Mouse (Mus musculus) forebrain, embryonic 11.5 days (tissue): ENCODE measurements around the gene Aar2. TPM values are rescaled to one million over a fixed set of nuclear protein-coding genes. Genes with fewer than 3 reads are reported as not detected.

Experiments
- ATAC-seq: fragments of 200-750 bp; cut with Nextera tagmentation; replicated peaks from 2 replicates; pipeline ENCODE4 v1.8.0; 2017; ENCODE audit warnings: moderate TSS enrichment; ENCODE audit not compliant: low FRiP score
- DNase-seq: peaks from one replicate; pipeline ENCODE4 v3.0.0-alpha.2; 2017; ENCODE audit warnings: low spot score
- H3K27ac ChIP-seq: fragments of 300-500 bp; sonication (generic); 2 replicates; pipeline ENCODE4 v1.5.1; 2014; ENCODE audit warnings: low read depth, low read length
- H3K27me3 ChIP-seq: fragments of 300-500 bp; sonication (generic); 2 replicates; pipeline ENCODE4 v1.6.1; 2014; ENCODE audit warnings: mild to moderate bottlenecking, low read length, mixed read lengths; ENCODE audit not compliant: control insufficient read depth, insufficient read depth
- H3K36me3 ChIP-seq: fragments of 300-500 bp; sonication (generic); 2 replicates; pipeline ENCODE4 v1.6.1; 2014; ENCODE audit warnings: mild to moderate bottlenecking, low read length, moderate library complexity, mixed read lengths; ENCODE audit not compliant: control insufficient read depth, insufficient read depth
- H3K4me1 ChIP-seq: fragments of 300-500 bp; sonication (generic); replicated peaks from 2 replicates; pipeline ENCODE4 v1.6.1; 2014; ENCODE audit warnings: low read length, mixed read lengths; ENCODE audit not compliant: control insufficient read depth, insufficient read depth
- H3K4me2 ChIP-seq: fragments of 300-500 bp; sonication (generic); 2 replicates; pipeline ENCODE4 v1.6.1; 2014; ENCODE audit warnings: low read depth, mild to moderate bottlenecking, low read length, moderate library complexity, mixed read lengths; ENCODE audit not compliant: severe bottlenecking
- H3K4me3 ChIP-seq: fragments of 300-500 bp; sonication (generic); 2 replicates; pipeline ENCODE4 v1.5.1; 2014; ENCODE audit warnings: low read depth, low read length
- H3K9ac ChIP-seq: fragments of 300-500 bp; sonication (generic); 2 replicates; pipeline ENCODE4 v1.6.1; 2014; ENCODE audit warnings: low read length
- H3K9me3 ChIP-seq: fragments of 300-500 bp; sonication (generic); 2 replicates; pipeline ENCODE4 v1.6.1; 2016; ENCODE audit warnings: low read length, mixed read lengths; ENCODE audit not compliant: control insufficient read depth
- WGBS: fragments of 180-500 bp; shearing (Covaris S2); extraction: QIAGEN DNeasy Blood & Tissue Kit; methylation state at CpG from one replicate; pipeline ENCODE4 v1.1.7; 2014; 5-methylcytosine and 5-hydroxymethylcytosine counted together
- polyA plus RNA-seq: library from polyadenylated mRNA; unstranded; fragments of >200 nt; fragmentation: Nextera tagmentation; extraction: Ambion mirVana; gene quantifications from 2 replicates; pipeline ENCODE4 v1.2.1, GENCODE M21; 2014

Gene Aar2
- polyA plus RNA-seq, 1 experiment from 2014 or later: 45.9 TPM

GRCm38 (mm10) chr2:156602581-156602980 is 55.2 kb downstream of the Aar2 start:
- H3K9me3 ChIP-seq: no peaks in the 10 kb centered on the region
- ATAC-seq (no peak), DNase-seq (no peak)
- H3K27me3 ChIP-seq: no peaks in the 10 kb centered on the region
- H3K36me3 ChIP-seq: no peaks in the 10 kb centered on the region
- H3K4me3 ChIP-seq: no peak overlapping the region
- no peak overlapping the region for H3K27ac ChIP-seq
- no peaks in the 10 kb centered on the region for H3K4me1 ChIP-seq
- no peak overlapping the region for H3K4me2 ChIP-seq
- H3K9ac ChIP-seq: no peak overlapping the region
- WGBS: 87% methylated on average over 7 of the region's 7 CpGs

DNA sequence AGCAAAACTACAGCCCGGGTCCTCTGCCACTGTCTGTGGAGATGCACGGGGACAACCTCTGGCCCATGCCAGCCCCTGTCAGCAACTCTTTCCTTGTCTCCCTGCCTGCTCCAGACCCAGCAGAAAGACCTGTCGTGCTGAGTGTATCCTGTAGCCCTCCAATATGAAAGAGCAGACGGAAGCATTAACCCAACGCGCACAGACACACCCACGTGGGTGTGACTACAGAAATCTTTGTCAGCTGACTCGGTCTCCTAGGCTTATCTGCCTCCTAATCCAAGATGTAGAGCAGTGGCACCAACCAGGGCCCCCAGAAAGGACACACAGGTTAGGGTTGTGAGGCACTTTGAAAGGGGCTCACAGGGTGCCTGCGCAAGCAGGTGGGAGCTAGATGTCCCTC is 56.3 kb downstream of the Aar2 start:
- Histone ChIP-seq H3K36me3 (no peaks in the 10 kb centered on the region), H3K4me1 (no peaks in the 10 kb centered on the region), H3K4me3 (no peak overlapping the region), H3K27ac (no peak overlapping the region), H3K9me3 (no peaks in the 10 kb centered on the region), H3K9ac (no peak overlapping the region), H3K4me2 (no peak overlapping the region), H3K27me3 (no peaks in the 10 kb centered on the region)
- no peak for DNase-seq
- no peak for ATAC-seq
- WGBS: 87% methylated on average over 9 of the region's 9 CpGs

DNA sequence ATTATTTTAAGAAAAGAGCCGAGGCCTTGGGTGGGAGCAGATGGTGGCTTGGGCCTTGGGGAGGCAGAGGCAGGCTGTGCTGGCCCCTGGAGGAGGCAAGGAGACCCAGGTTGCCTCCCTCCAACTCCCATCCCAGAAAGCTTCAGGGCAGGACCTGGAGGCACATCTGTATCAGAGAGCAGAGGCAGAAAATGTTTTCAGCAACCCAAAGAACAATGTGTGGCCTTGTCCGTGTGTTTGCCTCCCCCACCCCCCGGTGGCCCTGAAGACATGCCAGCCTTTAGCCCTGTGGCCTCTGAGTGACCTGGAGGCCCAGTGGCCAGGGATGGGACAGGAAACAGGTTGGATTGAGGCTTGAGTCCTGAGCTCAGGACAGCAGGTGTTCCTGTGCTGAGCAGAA is 57.8 kb downstream of the Aar2 start:
- Histone ChIP-seq H3K27ac (no peak overlapping the region), H3K4me3 (no peak overlapping the region), H3K9me3 (no peaks in the 10 kb centered on the region), H3K4me2 (no peak overlapping the region), H3K27me3 (no peaks in the 10 kb centered on the region), H3K36me3 (no peaks in the 10 kb centered on the region), H3K4me1 (no peaks in the 10 kb centered on the region), H3K9ac (no peak overlapping the region)
- ATAC-seq (no peak), DNase-seq (no peak)
- WGBS: 70% methylated on average over 3 of the region's 3 CpGs

- 85% methylated on average over 5 of the region's 5 CpGs for WGBS
- Histone ChIP-seq H3K9me3 (no peaks in the 10 kb centered on the region), H3K4me3 (no peak overlapping the region), H3K4me1 (no peaks in the 10 kb centered on the region), H3K4me2 (no peak overlapping the region), H3K27me3 (no peaks in the 10 kb centered on the region), H3K27ac (no peak overlapping the region), H3K36me3 (no peaks in the 10 kb centered on the region), H3K9ac (no peak overlapping the region)
- DNase-seq: no peak
- ATAC-seq: no peak
Measured at GRCm38 (mm10) chr2:156605971-156606370, 58.6 kb downstream of the Aar2 start.

DNA sequence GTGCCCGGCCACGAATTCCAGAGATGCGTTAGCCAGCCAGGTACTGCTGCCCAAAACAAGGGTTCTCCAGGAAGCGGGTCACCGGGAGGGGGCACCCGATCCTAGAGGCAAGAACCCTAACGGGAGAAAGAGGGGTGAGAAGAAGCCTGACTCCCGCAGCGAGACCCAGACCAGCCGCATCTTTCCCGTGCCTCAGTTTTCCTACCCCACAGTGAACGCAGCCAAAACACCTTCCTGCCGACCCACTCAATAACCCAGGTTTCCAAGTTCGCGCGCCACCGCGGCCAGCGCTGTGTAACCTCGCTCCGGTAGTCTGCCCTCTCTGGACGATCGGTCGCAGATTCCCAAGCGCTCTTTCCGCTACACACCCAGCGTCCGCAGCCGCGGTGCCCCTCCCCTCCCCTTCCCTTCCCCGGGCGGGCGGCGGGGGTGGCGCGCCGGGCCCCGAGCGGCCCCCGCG is 65.7 kb downstream of the Aar2 start:
- whole genome bisulfite sequencing: under 1% methylated on average over 30 of the region's 41 CpGs
- Histone ChIP-seq H3K27ac (no peak overlapping the region), H3K36me3 (no peaks in the 10 kb centered on the region), H3K27me3 (peaks cover 22% of the 10 kb centered on the region), H3K9ac (peak overlapping the region; percentile 66), H3K4me2 (peak overlapping the region; percentile 100), H3K4me3 (peak overlapping the region; percentile 69), H3K4me1 (peaks cover 7% of the 10 kb centered on the region), H3K9me3 (no peaks in the 10 kb centered on the region)
- peak; percentile 71 for DNase-seq
- ATAC-seq: peak; percentile 65

DNA sequence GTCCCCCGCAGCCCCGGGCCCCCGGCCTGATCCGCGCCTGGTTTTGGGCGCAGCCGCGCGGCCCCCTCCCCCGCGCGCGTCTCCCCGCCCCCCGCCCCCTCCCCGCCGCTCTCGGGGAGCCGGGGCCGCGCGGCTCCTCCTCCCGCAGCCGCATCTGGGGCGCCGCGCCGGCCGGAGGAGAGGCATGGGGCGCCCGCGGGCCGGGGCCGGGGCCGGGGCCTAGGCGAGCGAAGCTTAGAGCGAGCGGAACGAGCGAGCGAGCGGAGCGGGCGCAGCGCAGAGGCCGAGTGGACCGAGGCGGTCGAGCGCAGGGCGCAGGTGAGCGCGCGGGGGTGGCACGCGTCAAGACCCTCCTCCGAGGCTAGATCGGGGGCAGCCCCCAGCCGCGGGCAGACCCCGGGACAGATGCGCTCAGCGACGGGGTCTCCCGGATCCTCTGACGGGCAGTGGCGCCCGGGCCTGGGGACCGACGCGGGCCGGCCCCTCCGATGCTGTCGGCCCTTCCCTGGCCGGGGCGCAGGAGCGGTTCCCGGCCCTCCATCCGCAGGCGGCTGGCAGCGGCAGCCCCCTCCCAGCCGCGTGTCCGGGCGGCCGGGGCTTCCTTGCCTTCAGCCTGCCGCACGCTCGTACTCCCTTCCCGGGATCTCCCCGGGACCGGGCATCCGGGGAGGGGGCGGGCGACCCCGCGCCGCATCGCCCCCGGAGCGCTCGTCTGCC is 66.3 kb downstream of the Aar2 start, which contains the start of gene Dlgap4:
Dlgap4 (plus strand) TSS at position 165 of the 717 bp plus-strand sequence.
- DNase-seq: peak; percentile 75
- H3K36me3 ChIP-seq: no peaks in the 10 kb centered on the region
- WGBS: under 1% methylated on average over 70 of the region's 103 CpGs
- no peaks in the 10 kb centered on the region for H3K9me3 ChIP-seq
- peaks cover 22% of the 10 kb centered on the region for H3K27me3 ChIP-seq
- H3K4me1 ChIP-seq: peaks cover 7% of the 10 kb centered on the region
- ATAC-seq: peak; percentile 79
- peak within 1 kb of the TSS; percentile 100 for H3K4me2 ChIP-seq
- H3K9ac ChIP-seq: peak within 1 kb of the TSS; percentile 66
- peak within 1 kb of the TSS; percentile 69 for H3K4me3 ChIP-seq
- no peak within 1 kb of the TSS; the same call in 1 of the 2 replicates for H3K27ac ChIP-seq

GRCm38 (mm10) chr2:156614258-156614556 is 66.8 kb downstream of the Aar2 start:
- H3K27me3 ChIP-seq: peaks cover 22% of the 10 kb centered on the region
- WGBS: under 1% methylated on average over 18 of the region's 18 CpGs
- H3K36me3 ChIP-seq: no peaks in the 10 kb centered on the region
- H3K4me1 ChIP-seq: peaks cover 7% of the 10 kb centered on the region
- DNase-seq (no peak), ATAC-seq (peak; percentile 48)
- peak overlapping the region; percentile 69 for H3K4me3 ChIP-seq
- peak overlapping the region; percentile 66 for H3K9ac ChIP-seq
- peak overlapping the region; percentile 100 for H3K4me2 ChIP-seq
- no peaks in the 10 kb centered on the region for H3K9me3 ChIP-seq
- no peak overlapping the region; the same call in 1 of the 2 replicates for H3K27ac ChIP-seq

- Histone ChIP-seq H3K4me3 (peak overlapping the region; percentile 69; the same call in 1 of the 2 replicates), H3K9ac (no peak overlapping the region), H3K4me1 (peaks cover 7% of the 10 kb centered on the region), H3K27ac (no peak overlapping the region), H3K9me3 (no peaks in the 10 kb centered on the region), H3K4me2 (peak overlapping the region; percentile 100), H3K27me3 (peaks cover 22% of the 10 kb centered on the region), H3K36me3 (no peaks in the 10 kb centered on the region)
- DNase-seq (no peak), ATAC-seq (no peak)
- WGBS: 9% methylated on average over 31 of the region's 31 CpGs
Measured at GRCm38 (mm10) chr2:156614661-156615654, 67.6 kb downstream of the Aar2 start.
